ENCODE assay signal across 8 mouse cellular contexts in genomic region chr2:93199531-93199974, GRCm38 (mm10). TPM values are rescaled to one million over a fixed set of nuclear protein-coding genes. Genes with fewer than 3 reads are reported as not detected.
A peak's percentile ranks its signal among the peaks of the same experiment; 100 is the strongest.
DNase-seq lines count a peak whose midpoint lies in the region; ATAC-seq and TF ChIP-seq lines count a peak whose summit lies in the region.

No protein-coding gene starts in this region.

- TF ChIP-seq CTCF in left cerebral cortex, adult 2 months (IDR thresholded peaks at IDR 0.05) = peak; percentile 90
- peak; percentile 82 for TF ChIP-seq CTCF in bone marrow macrophage, adult 2 months (IDR thresholded peaks at IDR 0.05; ENCODE audit: low read depth, low read length)

- 0 out of 2 replicates have a peak, but pooled peaks have one; percentile 43 for ATAC-seq in erythroid progenitor cell, adult 5-6 weeks (replicated peaks; ENCODE audit: low FRiP score, poor library complexity, severe bottlenecking)
- peak; percentile 73 for ATAC-seq in megakaryocyte, adult 5-6 weeks (ENCODE audit: poor library complexity, severe bottlenecking)

- TF ChIP-seq POLR2A in bone marrow macrophage, adult 2 months (IDR thresholded peaks at IDR 0.05; ENCODE audit: borderline replicate concordance, low read depth, low read length) = no peak

- no peaks in the 10 kb centered on the region for H3K4me1 ChIP-seq in bone marrow macrophage, adult 2 months (ENCODE audit: control insufficient read depth, insufficient read depth, low read length)

- no peak overlapping the region for H3K4me3 ChIP-seq in left cerebral cortex, adult 2 months
- H3K4me3 ChIP-seq in bone marrow macrophage, adult 2 months (ENCODE audit: insufficient read depth, low read length) = no peak overlapping the region

- no peaks in the 10 kb centered on the region for H3K27me3 ChIP-seq in splenic B cell, adult 2 months (ENCODE audit: control insufficient read depth, insufficient read depth, low read length, poor library complexity, severe bottlenecking)

- peaks cover 23% of the 10 kb centered on the region for H3K36me3 ChIP-seq in splenic B cell, adult 2 months (ENCODE audit: control insufficient read depth, insufficient read depth, low read length, poor library complexity, severe bottlenecking)

- H3K27ac ChIP-seq in left cerebral cortex, adult 2 months = no peak overlapping the region
- no peak overlapping the region for H3K27ac ChIP-seq in bone marrow macrophage, adult 2 months (ENCODE audit: insufficient read depth, low read depth, low read length)

- peak; percentile 42 to 58 for DNase-seq in left cerebral cortex, adult 2 months (ENCODE audit: extremely low spot score in 1 of 2, low spot score in 2 of 2)
- DNase-seq in left cerebral cortex, adult 8-10 months (ENCODE audit: low spot score in 2 of 2) = no peak
- peak; percentile 83 to 88 for DNase-seq in heart, postnatal 10 days
- peak; percentile 88 for DNase-seq in kidney, postnatal 14 days
- DNase-seq in splenic B cell, adult 2 months (ENCODE audit: low read depth, low spot score) = peak; percentile 79

- intact Hi-C loops in left cerebral cortex, adult 2 months (cut with DNase I) = loop anchor here (1.0 to 2.0 kb wide), 2 partner anchors 130 to 295 kb away; no protein-coding TSS in a partner anchor
- intact Hi-C loops in heart, postnatal 10 days (cut with DNase I) = loop anchor here (1.0 to 5.0 kb wide), 2 partner anchors 130 to 297 kb away; no protein-coding TSS in a partner anchor

RNA-seq across cellular contexts. Expression of gene Trp53i11, which starts 12.2 kb away (rescaled TPM):
- 100 to 1,000 TPM; 111 to 112 TPM for total RNA-seq in left cerebral cortex, adult 2 months (2021)
- total RNA-seq in left cerebral cortex, adult 8-10 months (2022) = 10 to 100 TPM; 78.5 to 91.8 (median 86.0) TPM
- not detected in 2 replicates for polyA plus RNA-seq in bone marrow macrophage, adult 2 months (2012; ENCODE audit: insufficient read depth, insufficient read length, missing spikeins)
- total RNA-seq in erythroid progenitor cell, adult 5-6 weeks (2015; ENCODE audit: low replicate concordance) = 5.0 and 5.4 TPM in 2 replicates
- total RNA-seq in erythroid progenitor cell, adult 5-6 weeks (2017; ENCODE audit: low replicate concordance) = 3.4 and 7.2 TPM in 2 replicates
- total RNA-seq in heart, postnatal 10 days (2021) = 10 to 100 TPM; 77.4 to 80.7 TPM
- 2.2 and 4.5 TPM in 2 replicates for total RNA-seq in megakaryocyte, adult 5-6 weeks (2015)
- total RNA-seq in megakaryocyte, adult 5-6 weeks (2017) = 2.8 TPM in 2 replicates

Comparison
In these comparisons a context has a peak if more than half of its experiments do, and no peak if none do; other contexts are left out.
1. DNase-seq: peak in left cerebral cortex, adult 2 months (2 of 2), heart, postnatal 10 days (2 of 2), kidney, postnatal 14 days (single experiment) and splenic B cell, adult 2 months (single experiment); none in left cerebral cortex, adult 8-10 months (0 of 2).
2. RNA of gene Trp53i11, which starts 12.2 kb away (total RNA-seq): 111 to 112 TPM in left cerebral cortex, adult 2 months, 78.5 to 91.8 TPM in left cerebral cortex, adult 8-10 months and 77.4 to 80.7 TPM in heart, postnatal 10 days; 3.4 to 7.2 TPM in erythroid progenitor cell, adult 5-6 weeks and 2.2 to 4.5 TPM in megakaryocyte, adult 5-6 weeks; every median in the first group is over 4 times any median in the second.